Mouse (Mus musculus) intestine, embryonic 14.5 days (tissue): ENCODE results near the gene Lrrc28. TPM values are rescaled to one million over a fixed set of nuclear protein-coding genes. Genes with fewer than 3 reads are reported as not detected.

Experiments
- ATAC-seq: fragments of 200-750 bp; cut with Nextera tagmentation; replicated peaks from 2 replicates; pipeline ENCODE4 v1.8.0; 2017; ENCODE audit warnings: low read depth, moderate number of reproducible peaks, moderate TSS enrichment, moderate library complexity; ENCODE audit not compliant: low FRiP score, low TSS enrichment
- DNase-seq: peaks from one replicate; pipeline ENCODE4 v3.0.0-alpha.2; 2018; ENCODE audit warnings: low spot score
- H3K27ac ChIP-seq: fragments of 300-500 bp; sonication (generic); 2 replicates; pipeline ENCODE4 v1.5.1; 2014; ENCODE audit warnings: low read depth, mild to moderate bottlenecking, control low read depth
- H3K27me3 ChIP-seq: fragments of 300-500 bp; sonication (generic); replicated peaks from 2 replicates; pipeline ENCODE4 v1.6.1; 2014; ENCODE audit warnings: low read length, control low read depth; ENCODE audit not compliant: control insufficient read depth, insufficient read depth
- H3K36me3 ChIP-seq: fragments of 300-500 bp; sonication (generic); 2 replicates; pipeline ENCODE4 v1.6.1; 2014; ENCODE audit warnings: low read length, control low read depth; ENCODE audit not compliant: control insufficient read depth, insufficient read depth
- H3K4me1 ChIP-seq: fragments of 300-500 bp; sonication (generic); replicated peaks from 2 replicates; pipeline ENCODE4 v1.6.1; 2014; ENCODE audit warnings: low read length, control low read depth, mixed read lengths; ENCODE audit not compliant: control insufficient read depth, insufficient read depth
- H3K4me2 ChIP-seq: fragments of 300-500 bp; sonication (generic); 2 replicates; pipeline ENCODE4 v1.6.1; 2014; ENCODE audit warnings: low read length
- H3K4me3 ChIP-seq: fragments of 300-500 bp; sonication (generic); 2 replicates; pipeline ENCODE4 v1.5.1; 2014; ENCODE audit warnings: low read depth, low read length, control low read depth, mixed read lengths
- H3K9ac ChIP-seq: fragments of 300-500 bp; sonication (generic); 2 replicates; pipeline ENCODE4 v1.6.1; 2014; ENCODE audit warnings: mild to moderate bottlenecking, low read length
- H3K9me3 ChIP-seq: fragments of 300-500 bp; sonication (generic); 2 replicates; pipeline ENCODE4 v1.6.1; 2016; ENCODE audit warnings: low read length, control low read depth; ENCODE audit not compliant: control insufficient read depth
- WGBS: fragments of 180-500 bp; shearing (Covaris S2); extraction: QIAGEN DNeasy Blood & Tissue Kit; methylation state at CpG from one replicate; pipeline ENCODE4 v1.1.7; 2014; 5-methylcytosine and 5-hydroxymethylcytosine counted together
- polyA plus RNA-seq: library from polyadenylated mRNA; unstranded; fragments of >200 nt; fragmentation: Nextera tagmentation; extraction: Ambion mirVana; gene quantifications from 2 replicates; pipeline ENCODE4 v1.2.1, GENCODE M21; 2014

Lrrc28 gene
- polyA plus RNA-seq, 1 experiment from 2014 or later: 12.4 TPM

DNA sequence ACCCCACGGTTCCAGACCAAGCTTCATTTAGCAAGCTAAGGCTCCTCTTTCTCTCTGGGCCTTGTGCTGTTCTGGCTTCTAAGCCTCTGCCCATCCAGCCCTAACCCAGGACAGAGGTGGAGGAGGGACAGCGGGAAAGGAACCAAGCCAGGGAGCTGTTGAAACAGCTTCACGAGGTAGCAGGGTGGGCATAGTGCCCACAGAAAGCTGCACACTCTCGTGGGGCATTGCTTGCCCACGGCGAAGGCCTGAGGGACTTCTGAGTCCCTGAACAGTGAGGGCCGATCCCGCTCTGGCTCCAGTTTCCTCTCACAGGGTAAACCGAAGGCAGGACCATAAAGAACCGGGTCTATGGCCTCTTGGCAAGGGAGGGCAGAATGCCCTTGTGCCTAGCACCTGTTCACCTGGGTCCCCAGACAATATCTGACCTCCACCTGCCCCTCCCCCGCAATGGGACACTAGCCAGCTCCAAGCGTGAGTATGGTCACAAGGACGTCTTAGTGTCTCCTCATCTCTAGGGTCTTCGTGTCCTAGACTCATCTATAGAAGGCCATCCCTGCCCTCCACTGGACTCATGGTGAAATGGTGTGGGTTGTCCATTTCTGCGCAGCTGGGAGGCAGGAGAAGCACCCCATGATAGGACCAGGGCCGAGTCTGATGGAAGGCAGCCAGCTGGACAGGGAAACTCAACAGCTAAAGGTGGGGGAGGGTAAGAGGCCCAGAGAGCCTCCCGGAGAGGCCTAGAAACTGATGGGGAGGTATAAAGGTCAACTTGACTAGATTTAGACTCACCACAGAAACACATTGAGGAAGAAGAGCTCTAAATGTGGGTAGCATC lies 165.3 kb downstream of the Lrrc28 start:
- H3K9ac ChIP-seq: no peak overlapping the region
- no peaks in the 10 kb centered on the region for H3K36me3 ChIP-seq
- DNase-seq (no peak), ATAC-seq (no peak)
- no peaks in the 10 kb centered on the region for H3K9me3 ChIP-seq
- no peaks in the 10 kb centered on the region for H3K27me3 ChIP-seq
- no peaks in the 10 kb centered on the region for H3K4me1 ChIP-seq
- 81% methylated on average over 17 of the region's 17 CpGs for WGBS
- no peak overlapping the region for H3K4me3 ChIP-seq
- no peak overlapping the region for H3K4me2 ChIP-seq
- no peak overlapping the region for H3K27ac ChIP-seq

DNA sequence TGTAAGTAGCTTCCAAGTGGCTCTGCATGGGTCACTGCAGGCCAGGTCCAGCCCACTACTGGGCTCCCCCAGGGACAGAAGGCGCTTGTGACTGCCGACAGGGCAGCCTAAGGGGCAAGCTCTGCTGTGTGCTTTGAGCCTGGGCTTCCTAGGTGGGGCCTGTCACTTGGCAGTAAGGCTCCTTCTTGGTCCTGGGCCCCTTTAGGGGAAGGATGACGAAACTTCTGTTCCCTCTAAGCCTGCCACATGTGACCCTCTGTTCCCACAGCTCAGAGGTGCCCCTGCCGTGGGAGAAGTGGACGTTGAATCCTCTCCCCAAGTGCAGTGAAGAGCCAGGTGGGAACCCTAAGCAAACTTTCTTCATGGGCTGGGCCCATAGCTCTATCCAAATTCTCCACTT lies 165.9 kb downstream of the Lrrc28 start:
- H3K9ac ChIP-seq: no peak overlapping the region
- no peaks in the 10 kb centered on the region for H3K27me3 ChIP-seq
- no peak overlapping the region for H3K27ac ChIP-seq
- 69% methylated on average over 5 of the region's 5 CpGs for WGBS
- ATAC-seq (no peak), DNase-seq (no peak)
- H3K36me3 ChIP-seq: no peaks in the 10 kb centered on the region
- H3K9me3 ChIP-seq: no peaks in the 10 kb centered on the region
- H3K4me1 ChIP-seq: no peaks in the 10 kb centered on the region
- H3K4me2 ChIP-seq: no peak overlapping the region
- no peak overlapping the region for H3K4me3 ChIP-seq

DNA sequence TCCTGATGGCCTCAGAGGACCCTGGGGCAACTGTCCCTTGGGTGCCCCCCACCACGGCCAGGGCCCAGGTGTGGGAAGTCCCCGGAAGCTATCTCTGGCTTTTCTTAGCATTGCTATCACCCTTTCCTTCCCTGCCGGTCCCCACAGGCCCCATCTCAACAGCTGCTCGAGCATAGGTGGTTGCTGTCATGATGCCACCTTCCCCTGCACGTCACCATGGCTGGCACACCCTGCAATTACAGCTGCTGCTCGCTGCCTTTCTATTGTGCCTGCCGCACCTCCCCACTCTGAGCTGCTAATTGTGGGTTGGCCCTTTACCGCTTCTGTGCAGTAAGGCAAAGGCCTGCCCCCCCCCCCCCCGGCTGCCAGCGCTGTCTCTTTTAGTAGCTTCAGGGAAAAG lies 167.1 kb downstream of the Lrrc28 start:
- no peak overlapping the region for H3K27ac ChIP-seq
- ATAC-seq: no peak
- H3K4me2 ChIP-seq: no peak overlapping the region
- H3K9ac ChIP-seq: no peak overlapping the region
- 63% methylated on average over 10 of the region's 10 CpGs for WGBS
- no peaks in the 10 kb centered on the region for H3K36me3 ChIP-seq
- no peaks in the 10 kb centered on the region for H3K4me1 ChIP-seq
- no peak overlapping the region for H3K4me3 ChIP-seq
- no peak for DNase-seq
- no peaks in the 10 kb centered on the region for H3K9me3 ChIP-seq
- no peaks in the 10 kb centered on the region for H3K27me3 ChIP-seq

DNA sequence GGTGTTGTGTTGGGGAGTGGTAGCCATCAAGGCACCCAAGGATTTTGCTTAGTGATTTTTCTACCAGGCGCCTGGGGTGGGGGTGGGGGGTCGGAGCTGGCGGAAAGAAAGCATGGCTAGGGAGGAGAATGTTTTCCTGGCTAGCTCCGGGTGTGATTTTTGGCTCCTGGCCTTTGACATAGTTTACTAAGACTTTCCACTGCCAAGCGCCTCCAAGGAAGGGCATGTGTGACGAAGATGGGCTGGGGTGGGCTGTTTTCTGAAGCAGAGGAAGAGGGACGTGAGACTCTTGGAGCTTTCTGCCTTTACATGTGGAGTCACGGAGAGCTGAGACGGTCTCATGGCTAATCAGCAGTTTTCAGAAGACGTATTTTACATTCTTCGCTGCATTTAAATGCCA lies 173.8 kb downstream of the Lrrc28 start:
- Histone ChIP-seq H3K4me3 (no peak overlapping the region), H3K27ac (no peak overlapping the region), H3K4me1 (no peaks in the 10 kb centered on the region), H3K9ac (no peak overlapping the region), H3K27me3 (no peaks in the 10 kb centered on the region), H3K9me3 (no peaks in the 10 kb centered on the region), H3K36me3 (no peaks in the 10 kb centered on the region), H3K4me2 (no peak overlapping the region)
- DNase-seq: no peak
- no peak for ATAC-seq
- WGBS: 47% methylated on average over 11 of the region's 11 CpGs

DNA sequence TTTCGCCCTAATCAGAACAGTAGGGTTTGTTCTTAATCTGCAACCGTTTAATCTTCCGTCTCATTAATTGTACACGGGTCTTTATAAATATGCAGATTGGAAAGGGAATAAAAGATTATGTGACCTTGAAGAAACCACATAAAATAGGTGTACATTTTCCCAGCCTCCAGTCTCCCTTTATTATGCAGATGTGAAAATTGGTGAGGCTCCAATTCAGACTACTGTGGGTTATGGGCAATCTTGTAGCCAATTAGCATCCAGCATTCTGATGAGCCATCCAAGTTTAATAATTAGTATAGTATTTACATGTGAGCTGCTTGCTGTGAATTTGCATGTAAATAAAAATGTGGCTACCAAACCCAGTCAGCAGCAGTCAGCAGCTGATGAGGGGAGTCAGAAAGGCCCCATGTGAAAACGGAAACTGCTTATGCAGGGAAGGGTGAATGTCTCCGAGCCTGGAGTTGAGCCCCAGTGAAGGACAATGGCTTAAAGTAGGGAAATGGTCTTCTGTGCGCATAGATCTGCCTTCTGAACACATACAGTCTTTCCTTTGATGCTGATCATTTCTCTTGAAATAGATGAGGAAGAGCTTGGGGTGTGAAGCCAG lies 176.2 kb downstream of the Lrrc28 start:
- 90% methylated on average over 7 of the region's 7 CpGs for WGBS
- ATAC-seq: no peak
- no peak overlapping the region for H3K27ac ChIP-seq
- H3K36me3 ChIP-seq: no peaks in the 10 kb centered on the region
- H3K27me3 ChIP-seq: no peaks in the 10 kb centered on the region
- H3K4me2 ChIP-seq: no peak overlapping the region
- no peak overlapping the region for H3K9ac ChIP-seq
- no peaks in the 10 kb centered on the region for H3K9me3 ChIP-seq
- H3K4me1 ChIP-seq: no peaks in the 10 kb centered on the region
- no peak for DNase-seq
- H3K4me3 ChIP-seq: no peak overlapping the region

DNA sequence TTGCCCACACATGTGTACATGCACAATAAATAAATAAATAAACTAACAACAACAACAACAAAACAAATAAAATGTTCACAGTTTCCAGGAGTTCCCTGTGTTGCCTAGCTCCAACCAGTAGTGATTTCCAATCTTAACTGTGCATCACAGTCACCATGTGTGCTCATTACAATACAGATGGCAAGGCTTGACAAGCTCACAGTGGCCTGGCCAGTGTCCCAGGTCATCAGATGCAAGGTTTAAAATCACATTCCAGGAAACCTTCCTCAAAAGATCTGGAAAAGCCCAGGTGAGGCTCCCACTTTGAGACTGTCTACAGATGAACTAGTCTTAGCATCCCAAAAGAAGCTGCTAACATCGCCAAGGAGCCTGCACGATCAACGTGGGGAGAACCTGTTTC lies 176.9 kb downstream of the Lrrc28 start:
- no peaks in the 10 kb centered on the region for H3K9me3 ChIP-seq
- no peaks in the 10 kb centered on the region for H3K36me3 ChIP-seq
- H3K27me3 ChIP-seq: no peaks in the 10 kb centered on the region
- H3K27ac ChIP-seq: no peak overlapping the region
- DNase-seq: no peak
- H3K4me2 ChIP-seq: no peak overlapping the region
- 86% methylated on average over 3 of the region's 3 CpGs for WGBS
- no peak overlapping the region for H3K4me3 ChIP-seq
- ATAC-seq: no peak
- no peak overlapping the region for H3K9ac ChIP-seq
- no peaks in the 10 kb centered on the region for H3K4me1 ChIP-seq

DNA sequence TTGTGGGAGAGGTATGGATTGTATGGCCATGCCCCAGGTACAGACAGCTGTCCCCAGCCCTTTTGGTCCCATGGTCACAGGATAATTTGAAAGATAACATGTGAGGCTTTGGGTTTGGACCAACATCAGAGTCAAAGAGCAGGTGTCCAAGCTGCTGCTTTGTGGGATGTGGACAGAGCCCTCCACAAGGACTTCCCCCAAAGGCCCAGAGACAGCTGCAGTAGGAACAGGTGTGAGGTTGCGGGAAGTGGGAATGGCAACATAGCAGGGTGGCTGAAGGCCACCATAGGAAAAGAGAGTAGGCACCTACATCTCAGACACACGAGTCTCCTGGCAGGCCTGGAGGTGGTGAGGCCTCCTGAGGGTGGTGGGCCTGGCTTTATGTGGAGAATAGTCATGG lies 178.7 kb downstream of the Lrrc28 start:
- DNase-seq: no peak
- 90% methylated on average over 2 of the region's 2 CpGs for WGBS

DNA sequence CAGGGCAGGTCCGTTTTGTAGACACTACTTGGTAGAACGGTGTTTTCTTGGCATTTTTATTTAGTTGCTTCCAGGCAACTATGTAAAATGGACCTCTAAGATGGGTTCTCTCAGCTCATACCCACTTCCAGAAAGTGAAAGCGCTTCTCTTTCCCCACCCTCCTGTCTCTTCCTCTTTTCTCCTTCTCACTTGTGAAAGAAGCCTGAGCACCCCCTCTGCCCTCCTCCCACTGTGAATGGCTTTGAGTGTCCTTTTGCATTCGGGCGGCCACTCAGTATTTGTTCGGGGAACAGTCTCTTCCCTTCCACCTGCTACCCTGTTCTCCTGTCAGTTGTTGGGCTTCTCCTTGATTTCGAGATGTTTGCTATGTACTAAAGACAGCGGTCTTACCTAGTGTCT lies 180.4 kb downstream of the Lrrc28 start:
- Histone ChIP-seq H3K36me3 (no peaks in the 10 kb centered on the region), H3K4me1 (peaks cover 6% of the 10 kb centered on the region; the same call in 1 of the 2 replicates), H3K27me3 (no peaks in the 10 kb centered on the region), H3K4me2 (no peak overlapping the region), H3K9ac (no peak overlapping the region), H3K4me3 (no peak overlapping the region), H3K9me3 (no peaks in the 10 kb centered on the region), H3K27ac (no peak overlapping the region)
- DNase-seq (no peak), ATAC-seq (no peak)
- WGBS: 93% methylated on average over 8 of the region's 8 CpGs

More for the DNA sequence above, 178.7 kb downstream of the Lrrc28 start:
- no peaks in the 10 kb centered on the region for H3K36me3 ChIP-seq
- no peak overlapping the region for H3K4me2 ChIP-seq
- no peaks in the 10 kb centered on the region for H3K27me3 ChIP-seq
- peaks cover 6% of the 10 kb centered on the region; the same call in 1 of the 2 replicates for H3K4me1 ChIP-seq
- no peaks in the 10 kb centered on the region for H3K9me3 ChIP-seq
- H3K27ac ChIP-seq: no peak overlapping the region
- no peak for ATAC-seq
- H3K4me3 ChIP-seq: no peak overlapping the region
- no peak overlapping the region for H3K9ac ChIP-seq

DNA sequence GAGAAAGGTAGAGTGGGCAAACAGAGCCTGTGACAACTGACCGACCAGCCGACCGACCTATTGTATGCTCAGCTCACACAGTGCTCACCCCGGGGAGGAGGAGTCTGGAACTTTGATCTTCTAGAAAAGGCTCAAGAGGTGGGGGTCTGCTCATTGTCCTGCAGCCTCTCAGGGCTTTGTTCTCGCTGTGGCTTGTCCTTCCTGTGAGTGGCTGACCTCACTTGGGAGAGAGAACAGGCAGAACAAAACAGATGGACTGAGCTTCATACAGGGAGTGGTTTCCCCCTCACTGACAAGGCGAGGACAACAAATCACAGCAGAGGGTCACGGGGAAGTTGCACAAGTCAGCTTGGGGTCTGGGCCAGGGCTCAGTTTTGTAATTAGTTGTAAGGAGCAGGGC lies 181.5 kb downstream of the Lrrc28 start:
- no peak for ATAC-seq
- Histone ChIP-seq H3K27ac (no peak overlapping the region), H3K9me3 (no peaks in the 10 kb centered on the region), H3K4me2 (no peak overlapping the region), H3K36me3 (no peaks in the 10 kb centered on the region), H3K4me3 (no peak overlapping the region), H3K4me1 (peaks cover 6% of the 10 kb centered on the region; the same call in 1 of the 2 replicates), H3K9ac (no peak overlapping the region), H3K27me3 (no peaks in the 10 kb centered on the region)
- DNase-seq: no peak
- WGBS: 27% methylated on average over 7 of the region's 7 CpGs
